Mouse (Mus musculus) brown adipose tissue, adult 24 weeks (tissue): ENCODE measurements around the gene Fgb. TPM values are rescaled to one million over a fixed set of nuclear protein-coding genes. Genes with fewer than 3 reads are reported as not detected.

Experiments
- H3K27ac ChIP-seq: fragments of 200-500 bp; replicated peaks from 2 replicates; pipeline ENCODE4 v1.5.1; 2012; ENCODE audit warnings: low read depth, mild to moderate bottlenecking, low read length
- H3K4me1 ChIP-seq: fragments of 200-500 bp; 2 replicates; pipeline ENCODE4 v1.6.1; 2012; ENCODE audit warnings: low read length, mixed read lengths; ENCODE audit not compliant: control insufficient read depth, insufficient read depth, insufficient read length
- H3K4me3 ChIP-seq: fragments of 200-500 bp; 2 replicates; pipeline ENCODE4 v1.5.1; 2012; ENCODE audit warnings: low read depth, mild to moderate bottlenecking, low read length, moderate library complexity; ENCODE audit not compliant: insufficient read depth
- polyA plus RNA-seq: library from polyadenylated mRNA; stranded (reverse); fragments of >200 nt; gene quantifications from 2 replicates; pipeline ENCODE4 v1.2.4, GENCODE M21; 2012; ENCODE audit not compliant: missing spikeins, insufficient read depth, insufficient read length

The Fgb gene
- polyA plus RNA-seq, 1 experiment, result 1.1 TPM

- H3K4me1 ChIP-seq, result no peaks in the 10 kb centered on the region
- no peak overlapping the region for H3K27ac ChIP-seq
- no peak overlapping the region for H3K4me3 ChIP-seq
Measured at GRCm38 (mm10) chr3:83012636-83013035, 37.0 kb downstream of the Fgb start.

GRCm38 (mm10) chr3:83011565-83011964 lies 38.1 kb downstream of the Fgb start:
- H3K4me3 ChIP-seq, result no peak overlapping the region
- H3K27ac ChIP-seq, result no peak overlapping the region
- H3K4me1 ChIP-seq, result no peaks in the 10 kb centered on the region

GRCm38 (mm10) chr3:83011136-83011535 lies 38.5 kb downstream of the Fgb start:
- Histone ChIP-seq H3K4me3 (no peak overlapping the region), H3K4me1 (no peaks in the 10 kb centered on the region), H3K27ac (no peak overlapping the region)

GRCm38 (mm10) chr3:83010291-83010690 lies 39.4 kb downstream of the Fgb start:
- H3K4me1 ChIP-seq, result no peaks in the 10 kb centered on the region
- H3K27ac ChIP-seq, result no peak overlapping the region
- no peak overlapping the region for H3K4me3 ChIP-seq

GRCm38 (mm10) chr3:83007557-83007956 lies 42.1 kb downstream of the Fgb start, which contains the start of gene Fgg:
Gene Fgg (plus strand): TSS chr3:83007724.
- no peak within 1 kb of the TSS for H3K4me3 ChIP-seq
- H3K4me1 ChIP-seq, result no peaks in the 10 kb centered on the region
- no peak within 1 kb of the TSS for H3K27ac ChIP-seq

GRCm38 (mm10) chr3:83004801-83005200 lies 44.9 kb downstream of the Fgb start:
- Histone ChIP-seq H3K27ac (no peak overlapping the region), H3K4me1 (no peaks in the 10 kb centered on the region), H3K4me3 (no peak overlapping the region)

GRCm38 (mm10) chr3:83003068-83003467 lies 46.6 kb downstream of the Fgb start:
- H3K27ac ChIP-seq, result no peak overlapping the region
- H3K4me1 ChIP-seq, result no peaks in the 10 kb centered on the region
- H3K4me3 ChIP-seq, result no peak overlapping the region

GRCm38 (mm10) chr3:83002191-83002590 lies 47.5 kb downstream of the Fgb start:
- Histone ChIP-seq H3K4me3 (no peak overlapping the region), H3K27ac (no peak overlapping the region), H3K4me1 (no peaks in the 10 kb centered on the region)

GRCm38 (mm10) chr3:82999995-83000394 lies 49.7 kb downstream of the Fgb start:
- Histone ChIP-seq H3K4me3 (no peak overlapping the region), H3K27ac (no peak overlapping the region), H3K4me1 (no peaks in the 10 kb centered on the region)

- no peak overlapping the region for H3K4me3 ChIP-seq
- no peak overlapping the region for H3K27ac ChIP-seq
- H3K4me1 ChIP-seq, result no peaks in the 10 kb centered on the region
Measured at GRCm38 (mm10) chr3:82998772-82999463, 50.7 kb downstream of the Fgb start.

GRCm38 (mm10) chr3:82996656-82997055 lies 53.0 kb downstream of the Fgb start:
- H3K27ac ChIP-seq, result no peak overlapping the region
- no peak overlapping the region for H3K4me3 ChIP-seq
- H3K4me1 ChIP-seq, result no peaks in the 10 kb centered on the region

GRCm38 (mm10) chr3:82995368-82995767 lies 54.3 kb downstream of the Fgb start:
- H3K27ac ChIP-seq, result no peak overlapping the region
- no peaks in the 10 kb centered on the region for H3K4me1 ChIP-seq
- no peak overlapping the region for H3K4me3 ChIP-seq

- Histone ChIP-seq H3K4me1 (no peaks in the 10 kb centered on the region), H3K4me3 (no peak overlapping the region), H3K27ac (no peak overlapping the region)
Measured at GRCm38 (mm10) chr3:82992956-82993355, 56.7 kb downstream of the Fgb start.

- Histone ChIP-seq H3K4me3 (no peak overlapping the region), H3K27ac (no peak overlapping the region), H3K4me1 (no peaks in the 10 kb centered on the region)
Measured at GRCm38 (mm10) chr3:82991963-82992362, 57.7 kb downstream of the Fgb start.
